Mouse (Mus musculus) adrenal gland, adult 2 months (tissue): ENCODE data around the gene Gpr62. TPM values are rescaled to one million over a fixed set of nuclear protein-coding genes. Genes with fewer than 3 reads are reported as not detected.
A peak's percentile ranks its signal among the peaks of the same experiment; 100 is the strongest.

ENCODE experiments used
- DNase-seq: peaks from one replicate; pipeline ENCODE4 v3.0.0; 2021
- polyA plus RNA-seq: library from polyadenylated mRNA; depleted of rRNA; stranded (reverse); fragments of >200 nt; gene quantifications from 2 replicates; pipeline ENCODE4 v1.2.3, GENCODE M21; 2012
- total RNA-seq, 2 experiments: library from RNA; stranded (reverse); gene quantifications; 2 replicates each; pipeline ENCODE4 v1.2.3; 2021

Gene Gpr62
- total and polyA plus RNA-seq, 3 experiments: 0.17 to 0.95 (median 0.17) TPM

- DNase-seq: peak; percentile 80
Measured at GRCm38 (mm10) chr9:106474456-106474855, 8.7 kb upstream of the Gpr62 start.

- peak; percentile 9 for DNase-seq
Measured at GRCm38 (mm10) chr9:106473753-106474105, 8.0 kb upstream of the Gpr62 start.

GRCm38 (mm10) chr9:106473081-106473752 is 7.5 kb upstream of the Gpr62 start:
- no peak for DNase-seq

- no peak for DNase-seq
Measured at GRCm38 (mm10) chr9:106472321-106472720, 6.6 kb upstream of the Gpr62 start.

- DNase-seq: peak; percentile 70
Measured at GRCm38 (mm10) chr9:106471892-106472291, 6.2 kb upstream of the Gpr62 start.

GRCm38 (mm10) chr9:106470991-106471750 is 5.4 kb upstream of the Gpr62 start:
- peak; percentile 1 for DNase-seq

- DNase-seq: peak; percentile 1
Measured at GRCm38 (mm10) chr9:106469776-106470175, 4.0 kb upstream of the Gpr62 start.

- DNase-seq: peak; percentile 4
Measured at GRCm38 (mm10) chr9:106469317-106469716, 3.6 kb upstream of the Gpr62 start.

- no peak for DNase-seq
Measured at GRCm38 (mm10) chr9:106467746-106468145, 2.0 kb upstream of the Gpr62 start.

- DNase-seq: no peak
Measured at GRCm38 (mm10) chr9:106466721-106467120, 983 bp upstream of the Gpr62 start.

GRCm38 (mm10) chr9:106464751-106465541 is 792 bp downstream of the Gpr62 start:
- DNase-seq: peak; percentile 69

- DNase-seq: no peak
Measured at GRCm38 (mm10) chr9:106463122-106464063, 2.3 kb downstream of the Gpr62 start.

GRCm38 (mm10) chr9:106462430-106462800 is 3.3 kb downstream of the Gpr62 start:
- no peak for DNase-seq

GRCm38 (mm10) chr9:106461641-106462429 is 3.9 kb downstream of the Gpr62 start:
- no peak for DNase-seq

- DNase-seq: no peak
Measured at GRCm38 (mm10) chr9:106461026-106461415, 4.7 kb downstream of the Gpr62 start.

- no peak for DNase-seq
Measured at GRCm38 (mm10) chr9:106460401-106461025, 5.2 kb downstream of the Gpr62 start.

GRCm38 (mm10) chr9:106459946-106460345 is 5.8 kb downstream of the Gpr62 start:
- no peak for DNase-seq

- DNase-seq: no peak
Measured at GRCm38 (mm10) chr9:106457920-106458319, 7.8 kb downstream of the Gpr62 start.

GRCm38 (mm10) chr9:106457163-106457559 is 8.6 kb downstream of the Gpr62 start:
- DNase-seq: no peak
